Mouse (Mus musculus): ENCODE results near the gene Spry2. TPM values are rescaled to one million over a fixed set of nuclear protein-coding genes. Genes with fewer than 3 reads are reported as not detected.

The Spry2 gene
- polyA plus RNA-seq, 1 experiment from 2014 or later: 53.5 TPM

DNA sequence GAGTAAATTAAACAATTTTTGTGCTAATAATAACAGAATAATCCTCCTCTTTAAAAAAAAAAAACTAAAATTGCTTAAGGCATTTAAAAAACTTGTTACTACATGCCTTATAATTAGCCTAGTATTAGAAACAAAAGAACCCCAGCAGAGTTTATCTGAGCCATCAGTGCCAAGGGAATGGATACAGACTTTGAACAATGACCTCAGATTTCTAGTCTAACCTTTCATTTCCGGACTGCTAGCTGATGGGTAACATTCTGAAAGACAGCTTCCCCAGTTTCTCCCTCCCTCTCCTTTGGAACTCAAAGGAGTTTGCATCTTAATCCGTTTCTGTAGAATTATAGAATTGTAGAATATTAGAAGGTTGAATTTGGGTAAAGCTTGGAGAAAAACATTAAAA is 36.7 kb downstream of the Spry2 start:
- H3K4me1 ChIP-seq: no peaks in the 10 kb centered on the region
- H3K27ac ChIP-seq: no peak overlapping the region
- no peaks in the 10 kb centered on the region for H3K27me3 ChIP-seq
- H3K4me2 ChIP-seq (replicated peaks): no peak overlapping the region
- H3K4me3 ChIP-seq: no peak overlapping the region
- no peaks in the 10 kb centered on the region for H3K36me3 ChIP-seq
- 13% methylated on average over 2 of the region's 2 CpGs for WGBS
- H3K9me3 ChIP-seq: no peaks in the 10 kb centered on the region
- ATAC-seq (ENCODE audit: insufficient number of reproducible peaks, insufficient read depth, low FRiP score, low TSS enrichment): no peak
- no peak overlapping the region for H3K9ac ChIP-seq

GRCm38 (mm10) chr14:105859368-105859767 is 37.3 kb downstream of the Spry2 start:
- Histone ChIP-seq H3K36me3 (no peaks in the 10 kb centered on the region), H3K9ac (no peak overlapping the region), H3K4me2 (replicated peaks) (no peak overlapping the region), H3K4me1 (no peaks in the 10 kb centered on the region), H3K27me3 (no peaks in the 10 kb centered on the region), H3K27ac (no peak overlapping the region), H3K4me3 (no peak overlapping the region), H3K9me3 (no peaks in the 10 kb centered on the region)
- 17% methylated on average over 4 of the region's 4 CpGs for WGBS
- no peak for ATAC-seq (ENCODE audit: insufficient number of reproducible peaks, insufficient read depth, low FRiP score, low TSS enrichment)

- Histone ChIP-seq H3K4me2 (replicated peaks) (no peak overlapping the region), H3K4me3 (no peak overlapping the region), H3K4me1 (no peaks in the 10 kb centered on the region), H3K9me3 (no peaks in the 10 kb centered on the region), H3K36me3 (no peaks in the 10 kb centered on the region), H3K27me3 (no peaks in the 10 kb centered on the region), H3K27ac (no peak overlapping the region), H3K9ac (no peak overlapping the region)
- WGBS: 28% methylated on average over 5 of the region's 5 CpGs
- no peak for ATAC-seq (ENCODE audit: insufficient number of reproducible peaks, insufficient read depth, low FRiP score, low TSS enrichment)
Observed at GRCm38 (mm10) chr14:105858935-105859334, 37.7 kb downstream of the Spry2 start.

DNA sequence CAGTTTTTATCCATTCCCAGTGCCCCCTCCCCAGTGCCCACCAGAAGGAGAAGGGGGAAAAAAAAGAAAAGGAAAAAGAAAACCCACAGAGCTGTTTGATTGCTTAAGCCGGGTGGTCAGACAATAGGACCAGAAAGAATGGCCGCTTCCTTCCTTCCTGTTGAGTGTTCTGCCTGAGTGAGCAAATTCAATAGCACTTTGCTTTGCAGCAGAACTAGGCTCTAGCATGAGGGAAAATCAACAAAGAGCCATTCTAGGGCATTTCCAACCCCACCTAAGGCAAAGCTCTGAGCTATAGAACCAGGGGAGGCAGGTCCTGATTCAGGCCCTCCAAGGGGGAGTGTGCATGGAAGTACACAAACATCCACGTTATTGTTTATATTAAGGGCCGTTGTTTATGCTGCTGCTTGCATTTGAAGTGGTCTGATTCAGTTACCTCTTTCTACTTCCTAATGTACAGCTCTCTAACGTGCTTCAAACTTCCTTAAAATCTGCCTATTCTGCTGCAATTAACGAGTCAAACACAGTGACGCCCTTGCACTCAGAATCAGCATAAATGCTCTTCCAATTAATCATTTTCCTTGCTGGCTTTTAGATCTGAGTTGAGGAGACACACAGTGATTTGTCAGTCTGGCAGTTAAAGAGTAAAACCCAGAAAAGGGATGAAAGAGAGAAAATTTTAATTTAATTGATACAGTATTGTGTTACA is 45.1 kb downstream of the Spry2 start:
- Histone ChIP-seq H3K9ac (no peak overlapping the region), H3K27me3 (no peaks in the 10 kb centered on the region), H3K4me3 (no peak overlapping the region), H3K4me2 (replicated peaks) (no peak overlapping the region), H3K9me3 (no peaks in the 10 kb centered on the region), H3K4me1 (no peaks in the 10 kb centered on the region), H3K27ac (no peak overlapping the region), H3K36me3 (no peaks in the 10 kb centered on the region)
- WGBS: 21% methylated on average over 7 of the region's 7 CpGs
- peak; percentile 64; the same call in 1 of the 2 replicates for ATAC-seq (ENCODE audit: insufficient number of reproducible peaks, insufficient read depth, low FRiP score, low TSS enrichment)

Other genes starting within 250 kb of the Spry2 start
- not detected in 2 replicates for gene Trim52, start 209.4 kb upstream of the Spry2 start, polyA plus RNA-seq (2016; fragmentation: Nextera tagmentation; extraction: Ambion mirVana)